Mouse (Mus musculus): ENCODE results near the gene Smg1. TPM values are rescaled to one million over a fixed set of nuclear protein-coding genes. Genes with fewer than 3 reads are reported as not detected.
A peak's percentile ranks its signal among the peaks of the same experiment; 100 is the strongest.

Gene Smg1
- polyA plus RNA-seq, 1 experiment from 2014 or later = 26.8 TPM

DNA sequence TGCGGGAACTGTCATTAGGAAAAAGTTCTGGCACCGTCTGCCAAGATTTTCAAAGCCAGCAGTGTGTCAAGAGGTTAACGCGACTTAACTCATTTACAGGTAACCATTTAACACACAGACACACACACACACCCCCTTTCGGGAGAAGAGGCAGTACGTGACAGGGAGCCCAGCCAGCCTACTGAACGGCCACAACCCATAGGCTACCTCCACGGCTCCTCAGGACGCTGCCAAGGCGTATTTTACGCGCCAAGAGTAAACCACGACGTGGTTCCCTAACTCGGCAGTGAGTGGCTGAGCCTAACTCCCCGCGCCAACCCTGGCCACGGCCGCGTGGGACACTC lies 128.0 kb downstream of the Smg1 start:
- H3K36me3 ChIP-seq = peaks cover 64% of the 10 kb centered on the region
- peak overlapping the region; percentile 84 for H3K27ac ChIP-seq
- H3K9me3 ChIP-seq (replicated peaks) = no peaks in the 10 kb centered on the region
- peak overlapping the region; percentile 94 for H3K4me2 ChIP-seq (replicated peaks)
- 0% methylated on average over 20 of the region's 20 CpGs for WGBS
- peak overlapping the region; percentile 95 for H3K9ac ChIP-seq
- H3K4me1 ChIP-seq = peaks cover 52% of the 10 kb centered on the region
- no peak for ATAC-seq (ENCODE audit: low FRiP score)
- H3K27me3 ChIP-seq = no peaks in the 10 kb centered on the region
- H3K4me3 ChIP-seq = peak overlapping the region; percentile 75

DNA sequence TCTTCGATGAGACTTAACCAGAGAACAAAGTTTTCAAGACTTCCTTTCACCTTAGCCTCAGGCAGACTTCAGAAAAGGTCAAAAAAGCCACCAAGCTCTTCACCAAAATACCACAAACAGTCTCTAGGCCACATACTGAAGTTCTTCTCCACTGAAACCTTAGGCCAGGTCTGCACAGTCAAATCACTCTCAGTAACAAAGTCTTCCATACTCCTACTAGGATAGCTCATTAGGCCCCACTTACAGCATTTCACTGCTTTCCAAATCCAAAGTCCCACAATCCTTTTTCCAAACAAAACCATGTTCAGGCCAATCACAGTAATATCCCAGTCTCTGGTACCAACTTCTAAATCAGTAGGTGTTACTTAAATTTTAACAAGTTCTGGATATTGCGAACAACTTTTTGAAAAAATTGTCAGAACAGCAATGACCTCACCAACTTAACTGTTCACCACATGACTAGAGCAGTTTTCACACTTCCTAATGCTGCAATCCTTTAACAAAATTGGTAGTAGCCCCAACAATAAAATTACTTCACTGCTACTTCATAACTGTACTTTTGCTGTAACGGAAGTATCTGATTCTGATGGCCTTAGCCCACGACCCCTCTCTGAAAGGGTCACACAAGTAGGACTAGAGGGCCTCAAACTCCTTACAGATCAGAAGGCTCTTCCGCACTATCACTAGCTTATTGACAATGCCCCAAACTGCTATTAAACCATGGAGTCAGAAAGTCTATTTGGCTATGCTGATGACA lies 129.8 kb downstream of the Smg1 start:
- peak overlapping the region; percentile 75 for H3K4me3 ChIP-seq
- H3K4me1 ChIP-seq = peaks cover 57% of the 10 kb centered on the region
- ATAC-seq (ENCODE audit: low FRiP score) = no peak
- H3K4me2 ChIP-seq (replicated peaks) = peak overlapping the region; percentile 94
- WGBS = 71% methylated on average over 5 of the region's 5 CpGs
- H3K27ac ChIP-seq = no peak overlapping the region
- peaks cover 65% of the 10 kb centered on the region for H3K36me3 ChIP-seq
- no peaks in the 10 kb centered on the region for H3K27me3 ChIP-seq
- no peaks in the 10 kb centered on the region for H3K9me3 ChIP-seq (replicated peaks)
- peak overlapping the region; percentile 95; the same call in 1 of the 2 replicates for H3K9ac ChIP-seq

DNA sequence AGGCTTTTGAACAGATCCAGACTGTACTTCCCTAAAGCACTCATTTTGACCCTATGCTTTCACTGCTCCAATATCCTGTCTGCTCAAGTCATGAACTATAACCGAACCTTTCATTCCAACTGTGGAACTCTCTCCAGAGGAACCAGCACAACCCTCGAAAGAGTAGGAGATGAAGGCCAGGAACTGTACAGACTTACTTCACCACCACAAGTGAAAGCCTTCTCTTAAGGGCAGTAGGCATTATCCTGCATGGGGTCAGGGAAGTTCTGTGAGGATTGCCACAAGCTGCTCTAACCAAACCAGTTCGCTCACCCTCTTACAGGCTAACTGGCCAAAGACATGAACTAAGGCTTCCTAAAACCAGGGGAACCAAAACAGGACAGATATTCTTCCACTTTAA lies 132.3 kb downstream of the Smg1 start:
- H3K4me1 ChIP-seq = peaks cover 52% of the 10 kb centered on the region
- no peaks in the 10 kb centered on the region for H3K27me3 ChIP-seq
- no peak overlapping the region for H3K27ac ChIP-seq
- H3K9ac ChIP-seq = no peak overlapping the region
- no peak for ATAC-seq (ENCODE audit: low FRiP score)
- WGBS = 88% methylated on average over 3 of the region's 3 CpGs
- H3K4me3 ChIP-seq = no peak overlapping the region
- H3K4me2 ChIP-seq (replicated peaks) = peak overlapping the region; percentile 21
- no peaks in the 10 kb centered on the region for H3K9me3 ChIP-seq (replicated peaks)
- H3K36me3 ChIP-seq = peaks cover 84% of the 10 kb centered on the region

DNA sequence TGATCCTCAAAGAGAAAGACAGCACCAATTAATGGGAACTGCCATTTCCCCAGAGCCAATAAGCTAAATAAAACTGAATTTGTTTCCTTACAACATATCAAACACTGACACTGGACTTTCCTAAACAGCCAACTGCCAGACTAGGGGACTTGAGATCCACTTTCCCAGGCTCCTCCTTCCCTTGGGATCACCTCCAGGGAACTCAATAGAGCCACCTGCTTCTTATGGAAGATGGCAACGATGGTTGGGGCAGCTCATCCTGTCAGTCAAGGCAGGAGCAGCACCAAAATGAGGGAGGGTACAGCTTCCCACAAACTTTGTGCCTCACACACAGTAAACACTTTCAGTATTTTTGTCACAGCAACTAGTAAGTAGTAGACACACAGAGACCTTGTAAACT lies 135.8 kb downstream of the Smg1 start:
- no peak overlapping the region for H3K4me3 ChIP-seq
- H3K4me2 ChIP-seq (replicated peaks) = no peak overlapping the region
- H3K27ac ChIP-seq = no peak overlapping the region
- ATAC-seq (ENCODE audit: low FRiP score) = no peak
- H3K27me3 ChIP-seq = no peaks in the 10 kb centered on the region
- H3K9me3 ChIP-seq (replicated peaks) = no peaks in the 10 kb centered on the region
- peaks cover 73% of the 10 kb centered on the region for H3K36me3 ChIP-seq
- no peak overlapping the region for H3K9ac ChIP-seq
- H3K4me1 ChIP-seq = peaks cover 24% of the 10 kb centered on the region
- 56% methylated on average over 1 of the region's 1 CpGs for WGBS

DNA sequence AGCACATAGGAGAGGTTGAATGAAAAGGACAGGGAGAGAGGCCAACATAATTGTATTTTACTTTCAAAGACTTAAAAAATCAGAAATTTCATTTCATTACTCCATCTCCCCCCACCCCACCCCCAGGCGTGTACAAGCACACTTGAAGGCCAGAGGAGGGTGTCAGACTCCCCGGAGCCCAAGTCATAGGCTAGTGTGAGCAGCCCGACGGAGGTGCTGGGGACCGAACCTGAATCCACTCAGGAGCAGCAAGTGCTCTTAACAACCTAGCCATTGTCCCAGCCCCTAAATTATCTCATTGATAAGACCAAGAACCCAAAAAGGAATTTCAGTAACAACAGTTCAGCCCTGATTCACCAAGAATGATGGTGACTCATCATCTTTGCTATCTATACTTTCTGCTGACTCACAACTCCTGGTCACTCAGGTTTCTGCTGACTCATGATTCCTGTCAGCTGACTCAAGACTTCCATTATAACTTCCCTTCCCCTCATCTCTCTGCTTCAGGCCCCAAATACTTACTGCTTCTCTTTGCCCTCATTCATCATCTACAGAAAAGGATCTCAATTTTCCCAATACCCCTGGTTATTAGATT lies 138.9 kb downstream of the Smg1 start:
- 74% methylated on average over 5 of the region's 5 CpGs for WGBS
- H3K27ac ChIP-seq = no peak overlapping the region
- peaks cover 44% of the 10 kb centered on the region for H3K36me3 ChIP-seq
- H3K4me1 ChIP-seq = no peaks in the 10 kb centered on the region
- H3K9ac ChIP-seq = no peak overlapping the region
- H3K27me3 ChIP-seq = no peaks in the 10 kb centered on the region
- H3K9me3 ChIP-seq (replicated peaks) = no peaks in the 10 kb centered on the region
- no peak overlapping the region for H3K4me2 ChIP-seq (replicated peaks)
- ATAC-seq (ENCODE audit: low FRiP score) = no peak
- H3K4me3 ChIP-seq = no peak overlapping the region

DNA sequence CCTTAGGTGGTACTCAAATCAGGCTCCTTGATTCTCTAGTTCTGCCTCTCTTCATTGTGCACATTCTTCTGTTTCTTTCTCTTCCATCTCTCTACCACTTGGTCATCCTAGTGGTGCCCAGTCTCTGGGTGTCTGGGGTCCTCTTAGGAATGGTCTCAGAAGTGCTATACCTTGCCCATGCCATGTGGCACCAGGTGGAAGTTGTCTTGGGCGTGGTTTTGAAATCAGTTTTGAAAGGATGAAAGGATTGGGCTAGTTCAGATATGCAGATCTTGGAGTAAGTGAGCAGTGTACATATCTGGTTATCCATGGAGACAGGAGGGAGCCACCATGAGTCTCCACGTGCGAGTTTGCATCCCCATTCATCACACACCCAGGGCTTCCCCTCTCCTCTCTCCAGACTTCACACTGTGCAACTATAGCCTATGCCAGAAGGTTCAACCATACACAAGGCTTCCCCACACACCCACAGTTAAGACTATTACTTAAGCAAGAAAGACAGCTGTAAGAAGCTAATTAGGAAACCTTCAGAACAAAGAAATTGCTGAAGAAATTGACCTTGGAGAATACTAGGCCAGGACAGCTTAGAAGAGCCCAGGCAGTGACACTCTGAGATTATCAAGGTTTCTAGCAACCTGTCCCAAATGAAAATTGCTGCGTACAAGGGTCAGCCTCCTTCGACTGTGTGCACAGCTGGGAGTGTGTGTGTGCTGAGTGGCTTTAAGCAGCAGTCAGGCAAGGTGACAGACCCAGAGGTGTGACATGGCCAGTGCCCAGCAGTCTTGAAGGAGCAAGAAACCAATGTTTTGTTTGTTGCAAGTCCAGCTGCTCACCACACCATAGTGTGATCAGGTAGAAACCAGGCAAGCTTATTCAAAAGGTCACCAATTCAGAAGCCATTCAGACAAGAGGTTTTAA lies 139.7 kb downstream of the Smg1 start:
- no peaks in the 10 kb centered on the region for H3K27me3 ChIP-seq
- peak overlapping the region; percentile 40; the same call in 1 of the 2 replicates for H3K27ac ChIP-seq
- H3K9me3 ChIP-seq (replicated peaks) = no peaks in the 10 kb centered on the region
- ATAC-seq (ENCODE audit: low FRiP score) = peak; percentile 32
- H3K4me3 ChIP-seq = no peak overlapping the region
- peaks cover 35% of the 10 kb centered on the region for H3K36me3 ChIP-seq
- no peaks in the 10 kb centered on the region for H3K4me1 ChIP-seq
- no peak overlapping the region for H3K4me2 ChIP-seq (replicated peaks)
- H3K9ac ChIP-seq = no peak overlapping the region
- WGBS = 45% methylated on average over 5 of the region's 5 CpGs

DNA sequence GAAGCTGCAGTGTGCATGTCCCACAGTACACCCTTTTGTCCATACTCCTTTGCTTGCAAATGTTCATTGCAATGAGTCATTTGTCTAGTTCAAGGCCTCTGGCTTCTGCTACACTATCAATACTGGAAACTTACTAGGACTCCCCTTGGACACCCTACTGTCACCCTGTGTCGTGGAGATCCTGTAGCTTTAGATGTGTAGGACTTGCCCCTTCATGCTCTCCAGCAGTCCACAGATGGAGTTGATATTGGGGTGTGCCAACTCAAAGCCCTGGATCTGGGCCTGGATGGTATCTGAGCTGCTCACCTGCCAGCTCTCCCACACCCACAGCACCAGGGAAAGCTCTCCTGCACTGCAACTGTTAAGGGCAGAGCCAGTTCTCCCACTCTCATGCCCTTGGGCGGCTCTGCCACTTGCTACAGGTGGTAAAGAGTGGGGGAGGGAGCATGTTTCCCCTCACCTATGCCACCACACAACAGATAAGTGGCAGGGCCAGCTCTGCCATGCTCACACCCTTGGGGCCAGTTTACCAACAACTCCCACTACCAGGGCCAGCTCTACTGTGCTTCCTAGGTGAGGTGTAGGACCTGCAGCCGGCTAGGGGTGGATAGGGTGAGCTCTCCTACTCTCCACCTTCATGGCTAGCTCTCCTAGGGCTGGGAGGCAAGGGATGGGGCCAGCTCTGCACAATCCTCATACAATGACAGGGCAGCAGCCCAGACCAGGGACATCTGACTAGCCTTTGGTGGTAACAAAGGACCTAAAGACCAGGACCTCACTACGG lies 140.6 kb downstream of the Smg1 start:
- Histone ChIP-seq H3K36me3 (peaks cover 27% of the 10 kb centered on the region), H3K9ac (no peak overlapping the region), H3K4me3 (no peak overlapping the region), H3K27me3 (no peaks in the 10 kb centered on the region), H3K4me2 (replicated peaks) (no peak overlapping the region), H3K4me1 (no peaks in the 10 kb centered on the region), H3K9me3 (replicated peaks) (no peaks in the 10 kb centered on the region), H3K27ac (peak overlapping the region; percentile 44; the same call in 1 of the 2 replicates)
- WGBS = 51% methylated on average over 4 of the region's 4 CpGs
- ATAC-seq (ENCODE audit: low FRiP score) = peak; percentile 58

DNA sequence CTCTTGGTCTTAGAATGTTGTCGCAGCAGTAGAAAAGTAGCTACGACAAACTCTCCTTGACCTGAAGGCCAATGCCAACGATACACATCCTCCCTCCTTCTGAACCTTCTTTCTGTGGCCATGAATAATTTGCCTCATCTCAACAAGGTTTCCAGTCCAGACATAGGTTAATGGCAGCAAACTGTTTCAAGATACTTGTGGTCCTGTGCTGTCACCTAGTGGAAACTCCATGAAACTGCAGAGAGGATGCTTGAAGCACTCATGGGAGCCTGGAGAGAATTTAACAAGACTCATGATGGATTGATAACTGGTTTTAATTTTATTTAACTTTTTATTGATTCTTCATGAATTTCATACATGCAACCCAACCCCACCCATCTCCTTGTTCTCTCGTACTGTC lies 141.2 kb downstream of the Smg1 start:
- 50% methylated on average over 4 of the region's 4 CpGs for WGBS

DNA sequence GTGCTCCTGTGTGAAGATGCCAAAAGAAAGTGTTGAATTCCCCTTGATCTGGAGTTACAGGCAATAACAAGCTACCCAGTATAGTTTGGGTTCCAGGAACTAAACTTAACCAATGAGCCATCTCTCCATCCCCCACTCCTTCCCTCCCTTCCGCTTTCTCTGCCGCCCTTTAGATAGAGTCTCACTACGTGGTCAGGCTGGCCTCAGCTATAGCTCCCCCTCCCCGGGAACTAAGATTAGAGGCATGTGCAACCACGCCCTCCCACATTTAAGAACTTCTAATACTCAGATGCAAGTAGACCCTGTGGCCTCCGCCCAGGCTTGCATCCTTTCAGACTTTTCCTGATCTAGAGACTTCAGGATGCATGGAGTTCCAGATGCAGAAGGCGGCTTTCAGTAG lies 145.9 kb downstream of the Smg1 start:
- Histone ChIP-seq H3K4me2 (replicated peaks) (no peak overlapping the region), H3K4me1 (no peaks in the 10 kb centered on the region), H3K9me3 (replicated peaks) (no peaks in the 10 kb centered on the region), H3K36me3 (no peaks in the 10 kb centered on the region), H3K27ac (no peak overlapping the region), H3K4me3 (no peak overlapping the region), H3K9ac (no peak overlapping the region), H3K27me3 (no peaks in the 10 kb centered on the region)
- no peak for ATAC-seq (ENCODE audit: low FRiP score)
- WGBS = 68% methylated on average over 7 of the region's 7 CpGs

More for the DNA sequence above, 141.2 kb downstream of the Smg1 start:
- H3K4me1 ChIP-seq = no peaks in the 10 kb centered on the region
- peaks cover 20% of the 10 kb centered on the region for H3K36me3 ChIP-seq
- no peaks in the 10 kb centered on the region for H3K27me3 ChIP-seq
- H3K9ac ChIP-seq = no peak overlapping the region
- no peak overlapping the region for H3K27ac ChIP-seq
- no peak overlapping the region for H3K4me2 ChIP-seq (replicated peaks)
- H3K4me3 ChIP-seq = no peak overlapping the region
- no peaks in the 10 kb centered on the region for H3K9me3 ChIP-seq (replicated peaks)
- ATAC-seq (ENCODE audit: low FRiP score) = no peak
